Mouse (Mus musculus): Measurements from ENCODE around the gene Pmp22. TPM values are rescaled to one million over a fixed set of nuclear protein-coding genes. Genes with fewer than 3 reads are reported as not detected.

Gene Pmp22
- polyA plus RNA-seq, 1 experiment from 2014 or later: 43.7 TPM

DNA sequence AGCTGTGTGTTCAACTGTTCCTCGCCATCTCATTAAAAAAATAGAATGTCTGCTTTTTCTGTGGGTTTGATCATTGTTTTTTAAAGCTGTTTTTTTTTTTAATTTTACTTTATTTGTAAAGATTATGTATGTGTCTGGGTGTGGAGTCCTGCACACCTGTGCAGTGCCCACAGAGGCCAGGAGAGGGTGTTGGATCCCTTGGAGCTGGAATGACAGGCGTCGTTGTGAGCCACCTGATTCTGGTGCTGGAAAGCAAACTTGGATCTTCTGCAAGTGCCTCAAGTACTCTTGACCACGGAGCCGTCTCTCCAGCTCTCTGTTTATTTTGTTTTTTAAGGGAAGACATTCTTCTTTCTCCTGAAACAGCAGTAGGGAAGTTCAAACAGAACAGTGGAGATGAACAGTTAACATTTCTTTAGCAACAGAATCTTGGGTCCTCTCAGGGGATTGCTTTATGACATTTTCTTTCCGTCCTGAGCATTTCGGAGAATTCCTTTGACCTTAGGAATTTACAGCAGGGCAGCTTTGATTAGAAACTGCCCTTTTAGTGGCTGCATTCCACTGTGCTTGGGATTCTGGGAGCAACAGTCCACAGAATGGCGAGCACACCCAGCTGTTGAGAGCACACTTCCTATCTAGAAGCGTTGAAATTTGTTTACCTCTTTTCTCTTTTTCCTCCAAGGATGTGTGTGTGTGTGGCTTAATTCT lies 39.9 kb downstream of the Pmp22 start:
- H3K36me3 ChIP-seq: no peaks in the 10 kb centered on the region
- H3K4me1 ChIP-seq (replicated peaks): peaks cover 8% of the 10 kb centered on the region; the same call in 1 of the 2 replicates
- no peaks in the 10 kb centered on the region for H3K9me3 ChIP-seq
- no peak for DNase-seq (ENCODE audit: low spot score)
- peak overlapping the region; percentile 29; the same call in 1 of the 2 replicates for H3K27ac ChIP-seq
- WGBS: 51% methylated on average over 9 of the region's 9 CpGs
- H3K4me3 ChIP-seq: no peak overlapping the region
- peaks cover 3% of the 10 kb centered on the region; the same call in 1 of the 2 replicates for H3K27me3 ChIP-seq (ENCODE audit: insufficient read depth, poor library complexity, severe bottlenecking)

DNA sequence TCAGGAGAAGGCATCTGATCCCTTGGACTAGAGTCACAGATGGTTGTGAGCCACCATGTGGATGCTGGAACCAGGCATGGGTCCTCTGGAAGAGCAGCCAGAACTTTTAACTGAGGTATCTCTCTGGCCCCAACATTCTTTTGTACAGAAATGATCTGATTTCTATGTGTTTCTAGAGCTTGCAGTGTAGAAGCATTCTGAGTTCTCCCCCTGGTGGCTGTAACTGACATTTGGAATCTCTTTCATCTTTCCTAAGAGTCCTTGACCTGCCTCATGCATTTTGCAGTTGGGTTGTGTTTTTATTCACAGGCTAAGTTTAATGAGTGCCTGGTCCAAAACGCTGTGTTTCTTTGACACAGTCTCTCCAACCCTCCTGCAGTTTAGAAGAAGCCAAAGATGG lies 43.2 kb downstream of the Pmp22 start:
- Histone ChIP-seq H3K4me1 (replicated peaks) (peaks cover 8% of the 10 kb centered on the region; the same call in 1 of the 2 replicates), H3K4me3 (no peak overlapping the region), H3K27me3 (ENCODE audit: insufficient read depth, poor library complexity, severe bottlenecking) (peaks cover 19% of the 10 kb centered on the region), H3K9me3 (no peaks in the 10 kb centered on the region), H3K27ac (no peak overlapping the region), H3K36me3 (no peaks in the 10 kb centered on the region)
- 27% methylated on average over 1 of the region's 1 CpGs for WGBS
- DNase-seq (ENCODE audit: low spot score): no peak

DNA sequence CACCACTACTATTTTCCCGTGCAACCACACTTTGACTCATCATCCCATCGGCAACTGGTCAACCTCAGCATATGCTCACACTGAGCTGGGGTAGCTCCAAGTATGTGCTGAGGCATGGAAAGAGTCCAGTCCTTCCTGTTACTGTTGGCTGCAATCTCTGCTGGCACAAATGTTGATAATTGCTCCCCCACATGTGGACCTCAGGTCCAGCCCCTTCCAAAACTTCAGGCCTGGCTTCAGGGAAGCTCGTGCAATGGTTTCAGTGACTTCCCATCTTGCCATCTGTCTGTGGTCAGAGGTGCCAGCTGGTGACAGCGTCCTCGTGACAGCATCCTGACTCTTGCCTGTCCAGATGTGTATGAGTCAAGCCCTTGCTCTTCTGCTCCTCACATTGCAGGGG lies 44.8 kb downstream of the Pmp22 start:
- 87% methylated on average over 5 of the region's 5 CpGs for WGBS
- no peak for DNase-seq (ENCODE audit: low spot score)
- peaks cover 34% of the 10 kb centered on the region for H3K27me3 ChIP-seq (ENCODE audit: insufficient read depth, poor library complexity, severe bottlenecking)

DNA sequence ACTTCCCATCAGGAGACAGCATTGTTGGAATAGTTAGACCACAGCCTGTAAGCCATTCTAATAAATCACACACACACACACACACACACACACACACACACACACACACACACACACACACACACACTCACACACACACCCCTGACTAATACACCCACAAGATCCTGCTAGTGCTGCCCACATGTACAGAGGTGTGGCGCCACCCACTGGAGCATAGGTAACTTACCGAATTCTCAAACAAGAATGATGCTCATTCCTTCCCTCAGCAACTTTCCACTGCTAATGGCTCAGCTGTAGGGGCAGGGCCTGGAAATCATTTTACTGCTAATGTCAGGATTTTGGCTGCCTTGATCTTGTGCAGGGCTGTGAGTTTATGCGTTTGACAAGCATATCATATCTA lies 46.5 kb downstream of the Pmp22 start:
- Histone ChIP-seq H3K4me1 (replicated peaks) (peaks cover 8% of the 10 kb centered on the region), H3K36me3 (no peaks in the 10 kb centered on the region), H3K27ac (no peak overlapping the region), H3K27me3 (ENCODE audit: insufficient read depth, poor library complexity, severe bottlenecking) (peaks cover 35% of the 10 kb centered on the region), H3K9me3 (no peaks in the 10 kb centered on the region), H3K4me3 (no peak overlapping the region)
- no peak for DNase-seq (ENCODE audit: low spot score)
- WGBS: 46% methylated on average over 3 of the region's 3 CpGs

More for the DNA sequence above, 44.8 kb downstream of the Pmp22 start:
- Histone ChIP-seq H3K9me3 (no peaks in the 10 kb centered on the region), H3K27ac (no peak overlapping the region), H3K4me1 (replicated peaks) (peaks cover 7% of the 10 kb centered on the region; the same call in 1 of the 2 replicates), H3K4me3 (no peak overlapping the region), H3K36me3 (no peaks in the 10 kb centered on the region)

DNA sequence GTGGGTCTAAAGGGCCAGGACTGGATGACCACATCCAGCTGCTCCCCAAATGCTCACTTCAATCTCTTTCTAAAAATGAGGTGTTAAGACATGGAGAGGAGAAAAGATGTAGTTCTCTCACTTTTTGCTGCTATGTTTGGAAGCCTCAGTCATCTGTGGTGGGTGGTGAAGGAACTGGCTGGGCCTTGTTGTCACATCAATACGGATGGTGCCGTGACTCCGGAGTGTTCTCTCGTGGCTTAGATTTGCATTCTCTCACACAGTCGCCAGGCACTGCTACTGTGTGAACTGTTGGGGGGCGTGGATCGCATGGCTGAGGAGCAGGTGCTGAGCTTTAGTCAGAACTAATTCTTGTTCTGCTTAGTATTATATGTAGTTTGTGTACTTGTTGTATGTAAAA lies 47.6 kb downstream of the Pmp22 start:
- WGBS: 76% methylated on average over 7 of the region's 7 CpGs
- peaks cover 35% of the 10 kb centered on the region for H3K27me3 ChIP-seq (ENCODE audit: insufficient read depth, poor library complexity, severe bottlenecking)
- H3K9me3 ChIP-seq: no peaks in the 10 kb centered on the region
- DNase-seq (ENCODE audit: low spot score): no peak
- no peaks in the 10 kb centered on the region for H3K36me3 ChIP-seq
- peaks cover 19% of the 10 kb centered on the region for H3K4me1 ChIP-seq (replicated peaks)
- H3K27ac ChIP-seq: no peak overlapping the region
- H3K4me3 ChIP-seq: no peak overlapping the region

DNA sequence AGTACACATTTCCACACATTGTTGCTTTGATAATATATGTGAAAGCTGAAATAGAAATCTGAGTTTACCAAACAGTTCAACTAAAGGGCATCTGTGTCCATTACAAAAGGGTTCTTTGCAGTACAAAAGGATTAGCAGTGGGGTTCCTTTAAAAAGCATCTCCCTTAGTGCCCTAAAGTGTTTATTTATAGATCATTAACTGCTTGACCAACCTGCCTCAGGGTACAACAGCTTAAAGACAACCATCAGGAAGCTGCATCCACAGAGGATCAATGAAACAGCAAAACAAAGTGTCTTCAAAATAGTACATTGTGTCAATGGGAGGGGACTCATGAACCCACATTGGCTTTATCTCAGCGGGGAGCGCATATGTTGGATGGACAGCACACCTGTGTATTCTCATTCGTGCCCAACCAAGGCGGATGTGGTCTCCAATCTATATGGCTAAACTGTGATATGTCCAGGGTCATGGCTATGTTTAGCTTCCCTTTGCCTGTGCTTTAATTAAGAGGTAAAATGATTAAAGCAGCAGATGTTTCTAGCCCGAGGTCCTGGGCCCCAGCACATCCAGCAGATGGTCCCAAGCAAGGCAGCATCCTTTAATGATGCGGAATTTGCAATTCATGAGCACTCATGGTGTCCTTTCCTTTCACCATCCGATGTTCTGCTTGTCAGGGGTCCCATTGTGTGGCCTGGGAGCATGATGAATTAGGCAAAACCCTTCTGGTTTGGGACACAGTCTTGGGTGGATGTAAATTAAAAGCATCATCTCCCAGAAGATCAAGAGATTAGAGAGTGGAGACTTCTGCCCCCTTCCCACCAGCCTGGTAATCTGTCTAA lies 51.7 kb downstream of the Pmp22 start:
- H3K27ac ChIP-seq: peak overlapping the region; percentile 56
- peaks cover 25% of the 10 kb centered on the region for H3K4me1 ChIP-seq (replicated peaks)
- no peaks in the 10 kb centered on the region for H3K36me3 ChIP-seq
- H3K27me3 ChIP-seq (ENCODE audit: insufficient read depth, poor library complexity, severe bottlenecking): peaks cover 31% of the 10 kb centered on the region
- 29% methylated on average over 7 of the region's 7 CpGs for WGBS
- H3K4me3 ChIP-seq: no peak overlapping the region
- H3K9me3 ChIP-seq: no peaks in the 10 kb centered on the region
- DNase-seq (ENCODE audit: low spot score): peak; percentile 74

DNA sequence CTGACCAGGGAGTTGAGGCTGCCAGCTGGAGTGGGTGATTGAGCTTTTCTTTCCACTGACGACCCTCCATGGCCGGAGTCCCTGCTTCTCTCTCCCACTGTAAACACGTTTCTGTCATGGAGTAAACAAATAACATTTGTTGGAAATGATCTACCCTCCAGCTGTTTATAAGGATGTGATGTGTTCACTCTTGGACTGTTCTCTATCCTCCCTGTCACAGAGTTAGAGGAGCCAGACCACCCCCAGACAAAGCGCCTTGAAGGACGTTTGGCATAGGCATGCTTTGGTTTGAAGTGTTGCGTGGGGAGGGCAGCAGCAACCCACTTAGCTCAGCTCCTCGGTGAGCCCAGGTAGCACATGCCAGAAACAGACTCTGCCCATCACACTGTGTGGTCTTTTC lies 60.0 kb downstream of the Pmp22 start:
- WGBS: 87% methylated on average over 7 of the region's 7 CpGs
- Histone ChIP-seq H3K36me3 (no peaks in the 10 kb centered on the region), H3K27ac (no peak overlapping the region), H3K9me3 (no peaks in the 10 kb centered on the region), H3K4me1 (replicated peaks) (no peaks in the 10 kb centered on the region), H3K27me3 (ENCODE audit: insufficient read depth, poor library complexity, severe bottlenecking) (no peaks in the 10 kb centered on the region), H3K4me3 (no peak overlapping the region)
- no peak for DNase-seq (ENCODE audit: low spot score)

DNA sequence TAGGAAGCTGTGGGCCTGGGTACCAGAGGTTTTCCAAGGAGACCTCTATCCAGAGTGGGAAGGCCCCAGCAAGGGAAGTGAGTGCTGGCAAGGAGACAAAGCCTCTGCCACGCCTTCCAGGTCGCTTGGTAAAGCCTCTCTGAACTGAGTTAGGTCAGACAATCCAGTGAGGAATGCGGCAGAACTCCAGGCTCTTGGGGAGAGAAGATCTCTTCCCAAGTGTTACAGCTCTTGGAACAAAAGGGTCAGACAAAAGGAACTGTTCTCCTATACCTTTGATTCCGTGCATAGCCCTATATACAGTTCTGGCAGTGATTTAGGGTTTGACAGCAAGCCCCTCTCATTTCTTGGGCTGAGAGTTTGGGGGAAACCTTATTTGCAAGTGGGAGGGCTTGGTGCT lies 69.3 kb downstream of the Pmp22 start:
- H3K27me3 ChIP-seq (ENCODE audit: insufficient read depth, poor library complexity, severe bottlenecking): no peaks in the 10 kb centered on the region
- no peak overlapping the region for H3K27ac ChIP-seq
- WGBS: 44% methylated on average over 4 of the region's 4 CpGs
- H3K9me3 ChIP-seq: peaks cover 16% of the 10 kb centered on the region
- DNase-seq (ENCODE audit: low spot score): no peak
- H3K4me1 ChIP-seq (replicated peaks): no peaks in the 10 kb centered on the region
- no peaks in the 10 kb centered on the region for H3K36me3 ChIP-seq
- H3K4me3 ChIP-seq: no peak overlapping the region

DNA sequence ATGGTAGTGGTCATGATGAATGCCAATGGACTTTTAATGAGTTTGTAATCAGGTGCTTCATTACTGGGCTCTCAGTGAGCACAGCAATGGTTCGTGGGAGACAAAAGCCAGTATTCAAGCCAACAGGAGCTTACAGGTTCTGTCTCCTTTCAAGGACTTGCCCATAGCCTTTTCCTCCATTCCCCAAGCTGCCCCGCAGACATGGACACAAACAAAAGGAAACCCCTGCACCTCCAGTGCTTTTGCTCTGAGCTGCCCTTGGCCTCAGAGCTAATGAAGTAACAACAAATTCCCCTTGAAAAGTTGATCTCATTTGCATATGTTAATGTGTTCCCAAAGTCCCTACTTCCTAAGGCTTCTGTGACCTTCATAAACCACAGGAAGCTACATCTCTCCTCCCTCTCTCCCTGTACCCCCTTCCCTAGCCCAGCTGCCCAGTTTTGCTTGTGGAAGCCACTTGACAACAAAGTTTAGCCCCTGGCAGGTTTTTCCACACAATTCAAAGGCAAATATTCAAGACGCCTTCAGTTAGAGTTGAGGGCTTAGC lies 73.3 kb downstream of the Pmp22 start:
- Histone ChIP-seq H3K27ac (no peak overlapping the region), H3K4me3 (no peak overlapping the region), H3K9me3 (peaks cover 16% of the 10 kb centered on the region), H3K36me3 (no peaks in the 10 kb centered on the region), H3K27me3 (ENCODE audit: insufficient read depth, poor library complexity, severe bottlenecking) (no peaks in the 10 kb centered on the region), H3K4me1 (replicated peaks) (no peaks in the 10 kb centered on the region)
- no peak for DNase-seq (ENCODE audit: low spot score)
- WGBS: 78% methylated on average over 3 of the region's 3 CpGs

Other genes starting within 250 kb of the Pmp22 start
- gene Tvp23b, start 249.5 kb upstream of the Pmp22 start, polyA plus RNA-seq (2016; fragmentation: Nextera tagmentation; extraction: Ambion mirVana): 44.0 and 44.4 TPM in 2 replicates
- 0.30 TPM in 1 of 2 replicates, not detected in the other for gene Cdrt4, start 177.8 kb upstream of the Pmp22 start, polyA plus RNA-seq (2016; fragmentation: Nextera tagmentation; extraction: Ambion mirVana)
- not detected in 2 replicates for gene Tekt3, start 67.3 kb upstream of the Pmp22 start, polyA plus RNA-seq (2016; fragmentation: Nextera tagmentation; extraction: Ambion mirVana)

All from hindbrain, embryonic 10.5 days (tissue).